Mouse (Mus musculus): Measurements from ENCODE around the gene Usp19.

Usp19 gene

DNA sequence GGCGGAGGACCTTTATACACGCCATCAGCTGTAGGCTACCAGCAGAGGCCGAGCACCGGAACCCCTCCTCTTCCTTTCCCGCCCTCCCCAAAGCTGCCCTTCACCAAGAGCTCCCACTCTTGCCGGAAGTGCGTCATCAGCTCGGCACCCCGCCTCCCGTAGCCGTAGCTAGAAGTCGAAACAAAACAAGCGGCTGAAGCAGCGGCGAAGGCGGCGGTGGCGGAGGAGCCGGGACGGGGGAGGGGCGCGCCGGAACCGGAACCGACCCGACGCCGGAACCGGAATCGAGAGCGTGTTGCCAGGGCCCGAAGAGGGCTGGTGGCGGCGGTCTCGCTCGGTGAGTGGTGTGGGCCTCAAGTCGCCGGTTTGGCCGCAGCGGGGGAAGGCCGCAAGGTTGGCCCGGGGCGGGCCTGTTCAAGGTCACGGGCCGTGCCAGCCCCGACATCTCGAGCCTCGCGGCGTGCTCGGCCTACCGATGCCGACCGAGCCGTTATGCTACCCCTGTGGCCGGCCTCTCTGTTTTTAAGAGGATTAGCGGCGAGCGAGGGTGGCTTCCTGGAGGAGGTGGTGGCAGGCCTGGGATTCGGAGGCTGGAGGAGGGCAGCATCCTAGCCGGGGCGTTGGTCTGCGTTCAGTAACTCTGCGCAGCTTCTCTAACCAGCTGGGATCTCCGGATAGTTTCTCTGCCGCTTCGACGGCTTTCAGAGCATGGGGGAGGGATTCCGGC lies at the start of gene Usp19:
Gene Usp19, plus strand, starts transcription at position 44 of the 727 bp plus-strand sequence.
- peak; percentile 73 to 90 for DNase-seq (ENCODE audit: low spot score in 2 of 2)

DNA sequence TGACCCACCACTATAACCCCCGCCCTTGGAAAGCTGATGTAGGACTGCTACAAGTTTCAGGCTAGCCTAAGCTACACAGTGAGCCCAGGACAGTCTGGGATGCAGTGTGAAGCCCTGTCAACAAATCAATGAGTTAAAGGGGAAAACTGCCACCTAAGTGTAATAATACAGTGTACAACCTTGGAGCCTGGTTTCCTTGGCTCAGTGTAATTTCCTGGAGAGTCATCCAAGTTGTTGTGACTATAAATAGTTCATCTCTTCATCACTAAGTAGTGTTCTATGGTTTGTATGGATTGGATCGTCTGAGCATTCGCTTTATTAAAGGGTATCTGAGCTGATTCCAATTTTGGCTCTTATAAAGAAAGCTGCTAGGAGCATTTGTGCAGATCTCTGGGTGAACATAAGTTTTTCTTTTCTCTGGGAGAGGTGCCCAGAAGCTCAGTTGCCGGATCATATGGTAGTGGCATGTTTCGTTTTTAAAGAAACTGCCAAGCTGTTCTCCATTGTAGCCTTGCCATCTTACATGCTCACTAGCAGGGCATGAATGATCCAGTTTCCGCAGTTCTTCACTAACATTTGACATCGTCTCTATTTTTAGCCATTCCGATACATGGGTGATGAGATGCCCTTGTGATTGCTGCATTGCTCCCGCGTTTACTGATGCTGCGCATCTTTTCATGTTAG lies 49.0 kb upstream of the Usp19 start:
- DNase-seq (ENCODE audit: low spot score in 2 of 2) = no peak

DNA sequence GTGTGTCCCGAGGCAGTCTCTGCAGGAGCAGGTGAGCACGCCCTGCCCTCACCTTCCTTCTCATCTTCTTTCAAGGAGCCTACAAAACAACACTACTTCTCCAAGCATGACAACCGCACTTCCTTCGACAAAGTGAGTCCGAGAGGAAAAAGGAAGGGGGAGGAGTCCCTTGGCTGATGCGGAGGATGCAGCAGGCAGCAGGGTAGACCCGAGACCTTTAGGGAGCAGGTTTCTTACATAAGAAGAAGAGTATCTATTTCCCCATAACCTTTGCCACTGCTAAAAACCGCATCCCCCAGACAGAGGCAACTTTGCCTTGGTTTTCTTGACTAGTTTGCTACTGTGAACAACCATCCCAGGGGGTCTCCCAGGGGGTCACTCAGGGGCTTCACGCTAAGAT lies 45.3 kb upstream of the Usp19 start:
- DNase-seq (ENCODE audit: low spot score in 2 of 2) = no peak

DNA sequence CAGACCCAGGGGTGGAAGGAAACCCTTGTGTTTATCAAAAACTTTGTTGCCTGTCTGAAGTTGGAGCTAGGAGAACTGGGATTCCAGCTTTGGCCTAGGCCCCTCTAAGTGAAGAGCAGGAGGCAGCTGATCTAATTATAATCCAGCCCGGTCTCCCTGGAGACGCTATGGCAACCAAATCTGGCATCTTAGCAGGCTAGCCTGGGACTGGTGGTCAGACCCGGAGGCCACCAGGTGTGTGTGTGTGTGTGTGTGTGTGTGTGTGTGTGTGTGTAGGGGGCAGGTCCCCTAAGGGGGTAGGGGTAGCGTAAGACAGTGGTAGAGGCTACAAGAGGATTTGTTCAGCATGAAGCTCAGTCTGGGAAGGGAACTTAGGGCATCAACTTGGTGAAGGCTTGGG lies 40.5 kb upstream of the Usp19 start:
- peak in 1 of 2 experiments; percentile 70 for DNase-seq (ENCODE audit: low spot score in 2 of 2)

DNA sequence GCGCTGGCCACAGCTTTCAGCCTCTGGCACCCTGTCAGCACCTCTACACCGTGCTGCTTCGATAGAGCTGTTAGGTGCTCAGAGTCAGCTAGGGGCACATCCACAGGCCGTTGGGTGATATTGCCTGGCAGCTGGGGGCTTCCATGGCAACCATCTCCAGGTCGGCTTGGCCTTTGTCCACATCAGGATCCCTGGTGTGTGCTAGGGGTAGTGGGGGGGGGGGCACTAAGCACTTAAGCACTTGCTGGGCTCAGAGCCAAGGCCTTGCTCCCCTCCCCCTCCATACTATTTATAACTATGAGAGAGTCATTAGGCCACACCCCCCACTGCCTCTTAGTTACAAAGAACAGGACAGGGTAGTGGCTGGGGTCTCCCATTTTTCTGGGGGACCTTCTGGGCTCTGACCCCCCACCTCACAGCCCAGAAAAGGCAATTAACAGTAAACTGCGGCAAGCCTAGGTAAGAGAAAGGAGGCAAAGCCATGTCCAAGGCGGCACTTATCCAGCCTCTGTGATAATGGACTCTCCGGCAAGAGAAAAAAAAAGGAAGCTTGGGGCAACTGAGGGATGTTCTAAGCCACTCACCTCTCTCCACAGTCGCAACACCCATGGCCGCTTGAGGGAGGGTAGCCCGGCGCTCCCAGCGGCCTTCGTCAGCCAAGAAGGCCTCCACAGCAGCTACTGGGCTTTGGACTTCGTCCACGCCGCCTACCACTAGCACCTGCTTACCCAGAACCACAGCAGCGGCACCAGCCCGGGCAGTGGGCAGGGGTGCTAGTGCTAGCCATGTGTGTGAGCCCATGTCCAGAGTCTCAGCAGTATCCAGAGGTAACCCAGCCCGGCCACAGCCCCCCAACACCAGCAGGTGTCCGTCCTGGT lies 39.9 kb upstream of the Usp19 start:
- peak in 1 of 2 experiments; percentile 39 for DNase-seq (ENCODE audit: low spot score in 2 of 2)

DNA sequence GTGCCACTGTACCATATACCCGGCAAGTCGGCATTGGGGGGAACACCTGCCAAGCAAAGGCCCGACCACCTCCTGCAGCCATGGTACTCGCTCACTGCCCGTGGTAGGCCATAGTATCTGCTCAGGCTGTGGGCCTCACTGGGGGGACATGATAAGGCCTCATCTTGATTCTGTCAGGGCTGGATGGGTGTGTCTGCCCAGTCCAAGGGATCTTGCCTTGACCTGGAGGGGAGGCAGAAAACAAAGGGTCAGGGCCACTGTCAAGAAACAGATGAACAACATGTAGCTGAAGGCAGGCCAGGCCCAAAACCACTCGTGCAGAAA lies 39.3 kb upstream of the Usp19 start:
- DNase-seq (ENCODE audit: low spot score in 2 of 2) = no peak

DNA sequence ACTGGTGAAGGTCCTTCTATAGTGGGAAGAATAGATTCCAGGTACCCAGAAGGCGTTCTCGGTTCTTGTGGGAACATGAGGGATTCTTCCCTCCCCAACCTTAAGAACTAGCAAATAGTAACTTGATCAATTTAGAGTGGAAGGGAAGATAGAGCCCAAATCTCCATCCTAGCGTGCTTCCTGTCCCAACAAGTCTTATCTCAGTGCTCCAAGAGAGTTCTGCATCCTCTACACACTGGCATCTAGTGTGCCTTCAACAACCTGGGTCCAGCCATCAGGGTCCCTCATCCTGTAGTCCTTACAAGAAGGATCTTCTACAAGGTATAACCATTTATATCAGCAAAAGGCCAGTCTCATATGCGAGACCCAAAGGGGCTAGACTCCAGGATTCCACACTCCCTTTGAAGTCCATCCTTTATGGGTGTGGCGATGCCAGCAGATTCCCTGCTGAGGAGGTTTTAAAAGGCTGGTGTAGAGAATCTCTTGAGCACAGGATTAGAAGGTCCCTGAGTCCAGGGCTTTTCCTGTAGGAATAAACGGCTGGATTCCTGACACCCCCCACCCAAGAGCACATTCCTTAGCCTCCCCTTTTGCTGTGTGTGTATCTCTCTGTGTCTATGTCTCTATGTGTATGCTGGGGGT lies 38.8 kb upstream of the Usp19 start:
- no peak for DNase-seq (ENCODE audit: low spot score in 2 of 2)

DNA sequence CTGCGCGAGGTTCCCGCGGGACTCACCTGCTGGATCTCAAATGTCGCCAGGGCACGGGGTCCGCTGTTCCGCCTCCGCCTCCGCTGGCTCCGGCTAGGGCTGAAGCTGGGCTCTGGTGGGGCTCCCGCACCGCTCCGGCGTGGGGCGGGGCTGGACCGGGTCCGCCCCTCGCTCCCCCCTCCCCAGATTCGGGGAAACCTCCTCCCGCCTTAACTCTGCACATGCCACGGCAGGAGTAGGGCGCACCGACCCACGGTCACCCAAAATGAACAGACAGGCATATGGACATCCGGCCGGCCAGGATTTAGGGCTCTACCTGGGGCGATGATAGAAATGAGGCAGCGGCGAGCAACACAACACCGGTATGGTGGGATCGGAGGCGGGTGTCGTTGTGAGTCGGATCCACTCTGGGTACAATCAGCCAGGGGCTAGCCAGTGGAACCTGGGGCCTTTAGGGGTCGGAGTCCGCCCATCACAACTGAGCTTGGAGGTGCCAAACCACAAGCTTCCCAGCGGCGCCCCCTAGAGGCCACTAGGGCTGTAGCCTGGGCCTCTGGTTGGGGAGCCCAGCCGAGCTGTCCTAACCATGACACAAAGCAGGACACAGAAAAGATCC lies 38.0 kb upstream of the Usp19 start:
- DNase-seq (ENCODE audit: low spot score in 2 of 2) = peak; percentile 91 to 93

DNA sequence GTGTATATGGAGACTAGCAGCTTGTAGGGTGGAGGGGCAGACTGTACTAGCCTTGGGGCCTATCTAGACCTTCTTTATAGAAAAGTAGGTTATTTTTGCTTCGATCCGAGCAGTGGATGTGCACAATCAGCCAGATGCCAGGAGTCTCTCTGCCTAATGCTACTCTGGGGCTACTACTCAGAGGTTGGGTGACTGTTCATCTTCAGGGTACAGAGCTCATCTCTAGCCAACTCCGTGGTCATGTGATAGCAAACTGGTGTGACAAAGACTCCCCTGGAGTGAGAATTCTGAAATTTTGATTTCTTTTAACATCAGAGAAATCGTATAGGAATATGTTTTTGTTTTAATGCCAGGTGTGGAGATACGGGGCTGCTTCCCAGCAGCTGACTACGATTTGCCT lies 37.5 kb upstream of the Usp19 start:
- DNase-seq (ENCODE audit: low spot score in 2 of 2) = no peak

DNA sequence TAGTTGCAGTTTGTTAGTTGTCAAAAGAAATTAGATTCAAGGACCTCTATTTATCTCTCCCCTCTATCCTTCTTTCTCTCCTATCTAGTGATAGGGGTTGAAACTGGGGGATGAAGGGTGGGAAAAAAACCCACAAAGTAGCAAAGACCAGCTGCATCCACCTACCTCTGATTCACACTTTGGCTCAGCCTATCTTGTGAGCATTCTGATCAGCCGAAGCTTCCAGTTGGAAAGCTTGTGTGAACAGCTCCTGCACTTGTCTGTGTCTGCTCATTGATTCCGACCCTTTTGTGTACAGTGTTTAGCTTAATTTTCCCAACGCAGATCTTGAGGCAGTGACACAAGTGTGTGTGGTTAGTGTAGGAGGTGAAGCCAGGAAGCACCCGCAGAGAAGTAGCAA lies 36.9 kb upstream of the Usp19 start:
- no peak for DNase-seq (ENCODE audit: low spot score in 2 of 2)

DNA sequence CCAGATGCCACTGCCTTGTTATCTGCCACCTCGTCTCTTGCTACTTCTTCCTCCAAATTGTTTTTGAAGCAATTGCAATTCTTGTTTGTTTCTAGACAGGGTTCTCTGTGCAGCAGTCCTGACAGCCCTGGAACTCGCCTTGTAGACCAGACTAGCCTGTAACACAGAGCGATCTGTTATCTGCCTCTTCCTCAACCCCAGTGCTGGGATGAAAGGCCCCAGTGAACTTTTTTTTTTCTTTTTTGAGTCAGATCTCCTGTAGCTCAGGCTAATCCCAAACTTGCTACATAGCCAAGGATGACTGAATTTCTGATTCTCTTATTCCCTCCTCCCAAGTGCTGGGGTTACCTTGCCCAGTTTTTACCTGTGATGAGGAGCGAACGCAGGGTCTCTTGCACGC lies 36.0 kb upstream of the Usp19 start:
- no peak for DNase-seq (ENCODE audit: low spot score in 2 of 2)

DNA sequence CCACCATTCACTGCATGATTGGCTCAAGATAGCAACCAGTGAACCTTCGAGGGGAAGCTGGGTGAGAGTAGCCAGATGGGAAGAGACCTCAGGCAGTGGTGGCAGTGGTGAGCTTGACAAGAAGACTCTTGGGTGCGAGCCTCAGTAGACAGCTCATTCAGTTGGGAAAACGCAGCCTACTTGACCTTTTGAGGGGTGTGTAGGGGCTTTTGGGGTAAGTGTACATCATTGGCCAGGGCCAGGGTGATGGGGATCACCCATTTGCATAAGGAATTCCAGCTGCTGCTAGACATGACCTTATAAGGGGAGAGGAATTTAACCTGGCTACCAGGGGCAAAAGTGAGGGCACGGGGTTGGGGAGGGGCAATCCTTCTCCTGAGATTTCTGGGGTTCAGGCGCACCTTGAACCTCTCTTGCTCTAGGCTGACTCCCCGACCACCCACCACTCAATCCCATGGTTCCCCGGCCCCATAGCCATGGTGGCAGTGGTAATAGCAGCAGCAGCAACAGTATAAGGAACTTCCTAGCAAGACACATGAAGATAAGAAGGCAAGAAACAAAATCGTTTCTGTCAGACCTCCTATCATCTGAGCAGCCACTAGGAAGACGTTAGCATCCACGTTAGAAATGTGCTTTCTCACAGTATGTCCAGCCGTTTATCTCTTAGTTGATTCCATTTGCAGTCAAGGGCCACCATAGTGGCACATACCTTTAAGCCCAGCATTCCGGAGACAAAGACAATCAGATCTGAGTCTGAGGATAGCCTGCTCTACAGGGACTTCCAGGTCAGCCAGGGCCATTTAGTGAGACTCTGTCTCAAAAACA lies 34.4 kb upstream of the Usp19 start:
- no peak for DNase-seq (ENCODE audit: low spot score in 2 of 2)

DNA sequence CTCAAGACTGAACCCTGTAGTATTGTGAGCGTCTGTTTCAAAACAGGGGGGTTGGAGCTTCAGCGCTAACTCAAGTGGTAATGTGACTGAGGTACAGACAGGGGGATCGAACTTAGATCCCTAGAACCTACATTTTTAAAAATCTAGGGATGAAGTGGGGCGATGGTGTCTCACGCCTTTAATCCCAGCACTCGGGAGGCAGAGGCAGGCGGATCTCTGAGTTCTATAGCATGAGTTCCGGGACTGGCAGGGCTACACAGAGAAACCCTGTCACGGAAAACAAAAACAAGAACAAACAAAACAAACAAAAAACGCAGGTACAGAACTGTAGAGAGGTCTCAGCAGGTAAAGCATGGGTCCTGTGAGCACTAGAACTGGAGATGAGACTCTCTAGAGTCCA lies 33.4 kb upstream of the Usp19 start:
- no peak for DNase-seq (ENCODE audit: low spot score in 2 of 2)

DNA sequence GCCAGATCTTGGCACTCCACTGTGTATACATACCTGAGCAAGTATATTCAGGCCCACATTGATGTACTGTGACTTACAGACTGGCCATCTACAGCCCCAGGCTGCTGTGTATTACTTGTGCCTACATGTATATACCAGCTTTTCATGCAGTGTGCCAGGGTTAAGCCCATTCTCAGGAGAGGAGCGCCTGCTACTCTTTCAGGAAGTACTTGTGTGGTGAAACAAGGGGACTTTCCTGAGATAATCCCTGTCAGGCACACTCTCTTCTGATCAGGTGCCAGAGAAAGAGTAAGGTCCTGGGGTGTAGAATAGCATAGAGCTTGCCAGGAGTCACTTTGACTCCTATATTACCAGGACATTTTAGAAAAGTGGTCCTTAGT lies 30.5 kb upstream of the Usp19 start:
- DNase-seq (ENCODE audit: low spot score in 2 of 2) = no peak

DNA sequence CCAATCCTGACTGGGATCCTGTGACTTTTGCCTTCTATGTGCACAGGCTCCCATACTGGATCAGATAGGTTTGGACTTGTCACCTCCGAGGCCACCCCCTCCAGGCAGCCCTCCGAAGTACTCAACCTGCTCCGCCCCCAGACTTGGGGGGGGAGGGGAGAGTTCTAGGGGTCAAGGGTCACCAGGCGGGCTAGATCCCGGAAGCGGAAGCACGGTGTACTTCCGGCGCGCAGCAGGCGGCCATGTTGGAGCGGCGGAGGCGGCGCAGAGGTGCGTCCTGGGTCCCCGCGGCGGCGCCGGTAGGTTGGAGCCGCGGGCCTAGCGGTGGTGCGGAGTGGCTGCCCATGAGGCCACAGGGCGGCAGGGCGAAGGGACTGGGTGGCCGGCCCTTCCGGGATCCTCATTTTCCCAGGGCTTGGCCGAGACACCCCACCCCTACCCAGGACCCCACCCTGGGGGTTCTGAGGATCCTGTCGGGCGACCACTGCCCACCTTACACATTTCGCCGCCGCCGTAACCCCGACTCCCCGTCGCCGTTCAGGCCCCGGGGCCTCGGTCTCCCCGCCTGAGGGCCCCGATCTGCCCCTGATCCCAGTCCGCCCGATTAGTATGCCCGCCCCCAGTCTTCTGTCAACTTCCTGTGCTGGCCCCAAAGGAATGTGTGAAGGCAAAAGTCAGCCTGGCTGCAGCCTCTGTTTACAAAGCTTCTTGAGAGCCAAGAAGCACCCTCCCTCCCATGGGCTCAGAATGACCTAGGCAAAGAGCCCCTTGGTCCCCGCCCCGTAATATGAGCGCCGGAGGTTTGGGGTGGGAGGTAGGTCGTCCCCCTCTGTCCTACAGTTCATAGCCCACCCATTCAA lies 29.9 kb upstream of the Usp19 start, which contains the start of gene Ccdc71:
Gene Ccdc71, plus strand, starts transcription at position 209 of the 860 bp plus-strand sequence.
- DNase-seq (ENCODE audit: low spot score in 2 of 2) = peak; percentile 76 to 87

DNA sequence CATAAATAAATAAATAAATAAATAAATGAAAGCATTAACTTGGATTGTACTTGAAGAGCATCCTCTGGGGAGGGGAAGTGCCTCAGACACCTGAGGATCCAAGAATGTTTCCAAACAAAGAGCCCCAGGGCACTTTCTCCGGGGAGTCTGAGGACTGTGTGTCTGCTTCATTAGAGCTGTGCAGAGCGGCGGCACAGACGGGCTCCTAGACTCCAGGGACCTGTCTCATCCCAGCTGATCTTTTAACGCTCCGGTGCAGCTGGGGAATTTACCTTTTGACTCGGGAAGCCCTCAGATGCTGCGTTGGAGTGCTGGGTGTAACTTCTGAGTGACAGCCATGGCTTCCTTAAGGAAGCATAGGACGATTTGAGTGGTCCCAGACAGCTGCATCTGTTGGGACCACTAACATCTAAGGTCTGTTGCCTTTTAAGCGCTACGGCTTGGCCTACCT lies 29.2 kb upstream of the Usp19 start, which contains the start of gene Klhdc8b:
Gene Klhdc8b, minus strand, starts transcription at position 401 of the 451 bp plus-strand sequence.
- DNase-seq (ENCODE audit: low spot score in 2 of 2) = no peak

DNA sequence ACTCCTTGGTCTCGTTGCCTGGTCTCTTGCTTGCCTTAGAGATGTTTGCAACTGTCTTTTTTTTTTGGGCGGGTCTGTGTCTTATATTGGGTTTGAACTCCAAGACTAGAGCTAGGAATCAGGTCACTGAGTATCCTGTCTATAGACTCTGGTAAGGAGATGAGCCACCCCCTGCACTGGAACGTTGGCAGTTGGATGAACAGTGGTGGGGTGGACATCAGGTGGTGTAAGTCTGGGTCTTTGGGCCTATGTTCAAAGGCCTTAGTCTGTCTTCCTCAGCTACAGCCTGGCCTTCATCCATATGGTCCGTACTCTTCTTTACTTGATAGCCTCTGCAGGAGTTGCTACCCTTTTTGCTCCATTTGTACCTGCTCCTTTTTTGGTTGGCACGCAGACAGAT lies 28.7 kb upstream of the Usp19 start:
- DNase-seq (ENCODE audit: low spot score in 2 of 2) = no peak

DNA sequence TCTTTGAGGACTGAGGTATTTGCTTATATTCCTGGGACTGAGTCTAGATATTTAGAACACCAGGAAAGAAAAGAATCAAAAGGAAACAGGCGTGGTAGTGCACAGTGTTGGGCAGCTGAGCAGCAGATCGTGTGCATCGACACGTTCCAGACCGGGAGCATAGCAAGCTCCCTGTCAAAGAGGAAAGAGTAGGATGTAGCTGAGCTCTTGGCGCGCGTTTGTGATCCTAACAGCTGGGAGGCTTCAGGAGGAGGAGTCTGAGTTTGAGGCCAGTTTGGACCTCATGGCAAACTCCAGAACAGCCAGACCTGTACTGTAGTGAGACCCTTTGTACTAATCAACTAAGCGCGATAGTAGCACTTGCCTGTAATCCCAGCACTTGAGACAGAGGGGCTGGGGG lies 28.2 kb upstream of the Usp19 start:
- no peak for DNase-seq (ENCODE audit: low spot score in 2 of 2)

DNA sequence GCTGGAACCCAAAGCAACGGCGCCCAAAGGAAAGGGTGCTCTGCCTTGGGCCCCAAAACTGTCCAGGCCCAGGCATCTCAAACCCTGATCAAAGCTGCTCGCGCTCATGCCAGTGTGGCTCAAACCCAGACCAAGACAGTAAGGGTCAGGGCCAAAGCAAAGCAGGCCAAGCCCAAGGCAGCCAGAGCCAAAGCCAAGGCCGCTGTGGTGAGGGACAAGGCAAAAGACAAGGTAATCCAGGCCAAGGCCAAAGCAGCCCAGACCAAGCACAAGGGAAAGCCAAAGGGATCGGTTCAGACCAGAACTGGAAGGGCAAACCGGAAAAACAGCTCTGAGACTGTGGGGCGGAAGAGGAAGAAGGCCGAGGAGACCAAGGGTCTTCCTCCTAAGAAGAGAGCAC lies 26.7 kb upstream of the Usp19 start:
- DNase-seq (ENCODE audit: low spot score in 2 of 2) = no peak

DNA sequence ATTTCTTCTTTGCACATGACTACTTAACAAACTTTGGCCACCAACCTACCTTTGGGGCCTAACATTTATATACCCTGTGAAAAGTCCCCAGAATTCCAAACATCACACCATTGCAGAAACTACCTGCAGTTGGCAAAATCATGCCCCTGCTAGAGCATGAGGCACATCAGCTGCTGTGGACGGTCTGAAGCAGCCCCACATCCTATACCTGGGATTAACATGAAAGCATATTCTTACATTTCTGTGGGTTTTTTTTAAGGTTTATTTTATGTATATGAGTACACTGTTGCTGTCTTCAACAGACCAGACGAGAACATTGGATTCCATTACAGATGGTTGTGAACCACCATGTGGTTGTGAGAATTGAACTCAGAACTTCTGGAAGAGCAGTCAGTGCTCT lies 24.2 kb upstream of the Usp19 start:
- DNase-seq (ENCODE audit: low spot score in 2 of 2) = no peak
